Mouse (Mus musculus): ENCODE measurements around the gene Tectb.

DNA sequence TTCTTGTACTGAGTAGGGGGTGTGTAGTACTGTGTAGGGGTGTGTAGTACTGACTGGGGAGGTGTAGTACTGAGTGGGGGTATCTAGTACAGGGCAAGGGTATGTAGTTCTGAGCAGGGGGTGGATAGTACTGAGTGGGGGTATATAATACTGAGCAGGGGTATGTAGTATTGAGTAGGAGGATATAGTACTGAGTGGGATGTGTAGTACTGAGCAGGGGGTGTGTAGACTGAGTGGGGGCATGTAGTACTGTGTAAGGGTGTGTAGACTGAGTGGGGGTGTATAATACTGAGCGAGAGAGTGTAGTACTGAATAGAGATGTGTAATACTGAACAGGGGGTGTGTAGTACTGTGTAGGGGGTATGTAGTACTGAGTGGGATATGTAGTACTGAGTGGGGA is 31.2 kb downstream of the Tectb start:
- TF ChIP-seq CTCF (IDR thresholded peaks at IDR 0.05; ENCODE audit: low read depth, low read length) (no peak), EP300 (IDR thresholded peaks at IDR 0.05; ENCODE audit: insufficient read depth, low read depth, low read length) (no peak), POLR2A (IDR thresholded peaks at IDR 0.05; ENCODE audit: insufficient read depth, low read length) (no peak)

Data from ES-Bruce4 (cell line).